Mouse (Mus musculus) fibroblast of lung, adult 2 months (primary cell): ENCODE measurements around the gene Cyp2d11.
"Not testable (repeated sequence)": the region's sequence is repeated elsewhere in the genome, so short reads cannot be mapped to it uniquely, and the experiment has no call there.

Source experiments
- DNase-seq: peaks from one replicate; pipeline ENCODE4 v3.0.0-alpha.2; 2011; ENCODE audit warnings: low read depth

Gene Cyp2d11

DNA sequence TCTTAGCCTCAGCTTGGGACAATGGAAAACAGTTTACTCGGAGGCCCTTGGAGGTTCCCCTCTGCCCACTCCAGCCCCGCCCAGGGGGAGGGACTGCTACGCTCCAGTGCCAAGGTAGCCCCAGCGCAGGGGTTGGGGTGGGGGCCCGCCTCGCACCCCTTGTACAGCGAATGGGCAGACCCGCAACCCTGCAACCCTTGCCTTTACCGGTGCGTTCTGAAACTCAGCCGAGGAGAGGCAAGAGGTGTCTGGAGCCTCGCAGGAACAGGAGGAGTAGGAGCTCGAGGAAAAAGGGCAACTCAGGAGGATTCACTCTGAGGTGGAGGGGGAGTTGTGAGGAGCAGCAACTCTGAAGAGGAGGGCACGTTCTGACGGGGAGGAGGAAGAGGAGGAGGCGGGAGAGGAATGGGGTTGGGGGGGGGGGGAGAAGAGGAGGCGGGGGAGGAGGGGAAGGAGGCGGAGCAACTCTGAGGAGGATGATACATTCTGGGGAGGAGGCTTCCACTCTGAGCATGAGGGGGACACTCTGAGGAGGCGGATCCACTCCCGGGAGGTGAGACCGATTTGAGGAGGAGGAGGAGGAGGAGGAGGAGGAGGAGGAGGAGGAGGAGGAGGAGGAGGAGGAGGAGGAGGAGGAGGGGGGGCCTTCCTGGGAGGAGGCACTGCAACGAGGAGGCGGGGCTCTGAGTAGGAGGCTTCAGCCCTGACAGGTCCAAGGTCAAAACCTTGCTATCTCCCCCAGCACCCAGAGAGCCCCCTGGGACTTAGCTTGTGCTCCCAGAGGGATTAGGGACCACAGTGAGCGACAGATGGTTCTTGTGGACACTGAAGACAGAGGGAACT, 13.7 kb downstream of the Cyp2d11 start, which contains the start of gene Cyp2d22:
Gene Cyp2d22, minus strand, starts transcription at position 390 of the 843 bp plus-strand sequence.
- no peak for DNase-seq

DNA sequence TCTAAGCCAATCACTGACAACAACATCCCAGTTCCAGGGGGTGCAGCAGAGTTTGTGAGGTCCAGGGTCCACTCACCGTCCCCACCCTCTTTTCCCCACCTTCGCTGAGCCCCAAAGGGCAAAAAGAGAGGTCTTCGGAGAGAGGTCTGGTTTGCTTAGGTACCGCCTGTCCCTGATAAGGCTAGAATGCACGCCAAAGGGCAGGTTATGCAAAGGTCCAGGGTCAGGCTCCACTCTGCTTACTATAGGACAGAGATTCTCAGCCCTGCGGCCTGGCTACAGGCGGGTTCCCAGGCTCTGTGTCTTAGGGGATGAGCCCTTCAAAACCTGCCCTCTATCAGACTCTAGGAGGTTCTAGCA, 14.3 kb downstream of the Cyp2d11 start:
- no peak for DNase-seq

DNA sequence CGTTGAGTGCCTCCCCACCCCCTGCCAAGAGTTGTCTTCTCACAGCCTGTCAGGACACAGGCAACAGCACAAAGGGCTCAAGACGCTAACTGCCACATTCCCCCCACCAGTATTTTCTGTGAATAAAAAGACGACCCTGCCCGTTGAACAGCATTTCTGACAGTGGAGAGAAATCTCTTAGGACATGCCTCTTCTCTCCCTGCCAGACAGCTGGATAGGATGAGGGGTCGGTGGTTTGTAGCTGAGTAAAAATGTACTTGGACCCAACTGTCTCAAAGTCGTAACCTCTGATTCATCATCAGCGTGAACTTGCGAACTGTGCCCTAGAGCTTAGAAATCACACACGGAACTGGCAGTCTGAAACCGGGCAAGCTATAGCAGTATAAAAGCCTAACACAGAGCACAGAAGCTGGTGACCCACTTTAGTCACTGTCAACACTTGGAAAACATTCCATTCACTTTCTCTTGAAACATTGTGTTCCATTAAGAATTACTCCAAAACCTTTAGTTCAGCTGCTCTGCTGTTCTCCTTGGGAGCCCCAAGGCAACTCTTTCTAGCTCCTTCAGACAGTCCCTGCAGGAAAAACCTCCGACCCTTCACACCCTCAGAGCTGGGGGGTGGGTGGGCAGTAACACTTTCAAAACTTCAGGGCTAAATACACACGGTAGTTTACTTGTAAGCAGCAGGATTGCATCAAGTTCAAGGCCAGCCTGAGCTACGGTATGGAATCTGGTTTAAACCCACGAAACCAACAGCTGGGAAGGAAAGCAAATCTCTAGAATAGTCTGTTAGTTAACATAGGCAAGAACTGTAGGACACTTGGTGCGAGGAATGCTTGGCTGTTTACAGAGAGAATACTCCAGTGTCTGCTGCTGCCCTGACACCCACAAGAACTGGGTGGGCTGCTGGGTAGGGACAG, 15.3 kb downstream of the Cyp2d11 start:
- DNase-seq: peak; percentile 72

DNA sequence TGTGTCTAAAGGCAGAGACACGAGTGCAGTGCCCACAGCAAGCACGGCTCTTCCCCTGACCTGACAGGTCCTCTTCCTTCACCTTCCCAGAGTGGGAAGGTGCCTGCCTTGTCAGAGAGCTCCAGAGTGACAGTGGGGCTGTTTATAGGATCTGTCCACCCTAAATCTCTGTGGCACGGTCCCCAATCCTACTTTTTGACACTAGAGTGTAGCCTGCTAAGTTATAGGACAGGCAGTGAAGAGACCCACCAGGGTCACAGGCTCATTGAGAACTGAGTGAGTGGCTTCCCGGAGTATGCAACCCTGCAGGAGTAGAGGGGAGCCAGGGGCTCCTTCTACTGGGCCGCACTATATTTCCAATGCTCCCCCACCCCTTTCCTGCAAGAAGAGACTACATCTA, 16.1 kb downstream of the Cyp2d11 start:
- no peak for DNase-seq

DNA sequence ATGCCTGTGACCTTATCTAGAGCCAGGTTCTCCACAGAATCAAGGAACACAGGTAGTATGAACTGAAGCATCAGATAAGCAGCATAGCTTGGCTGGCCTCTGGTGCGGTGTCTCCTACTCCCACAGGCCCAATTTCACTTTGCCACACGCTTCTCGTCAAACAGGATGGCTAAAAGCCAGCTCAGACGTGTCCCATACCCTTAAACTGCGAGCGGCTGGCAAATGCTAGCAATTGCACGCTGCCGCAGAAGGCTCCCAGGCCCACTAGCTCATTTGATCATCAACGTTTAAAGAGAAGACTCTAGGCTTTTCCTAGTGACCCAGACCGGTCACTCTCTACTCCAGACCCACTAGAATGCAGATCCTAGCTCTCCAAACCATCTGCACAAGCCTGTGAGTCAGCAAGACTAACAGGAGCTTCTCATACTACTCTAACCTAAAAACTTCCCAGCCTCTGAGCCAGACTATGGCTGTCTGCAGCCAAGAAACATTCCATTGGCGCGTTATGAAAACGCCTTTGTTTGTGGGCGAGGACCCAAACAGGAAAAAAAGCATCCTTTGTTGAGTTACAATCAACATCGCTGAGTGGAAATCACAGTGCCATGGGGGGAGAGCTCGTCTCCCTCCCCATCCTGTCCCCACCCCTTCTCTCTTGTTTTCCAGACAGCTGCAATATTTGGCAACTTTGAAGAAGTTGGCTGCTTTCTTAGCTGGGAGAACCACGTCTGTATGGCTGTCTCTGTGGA, 17.3 kb downstream of the Cyp2d11 start:
- peak; percentile 99 for DNase-seq

DNA sequence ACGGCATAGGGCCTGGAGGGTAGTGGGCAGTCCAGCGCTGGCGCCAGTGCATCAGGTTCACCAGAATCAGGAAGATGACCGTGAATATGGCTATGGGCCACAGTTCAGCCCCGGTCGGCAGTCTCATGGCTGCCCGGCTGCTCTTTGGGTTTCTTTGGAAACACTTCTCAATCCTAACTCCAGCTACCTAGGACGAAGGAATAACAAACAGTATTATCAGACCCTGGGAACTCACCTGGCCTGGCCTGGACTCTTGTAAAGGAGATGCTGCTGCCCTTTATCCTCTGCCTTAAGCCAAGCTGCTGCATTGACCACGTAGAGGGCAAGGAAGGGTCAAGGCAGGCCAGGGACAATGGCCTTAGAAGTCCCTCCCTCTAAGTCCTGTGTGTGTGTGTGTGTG, 18.0 kb downstream of the Cyp2d11 start:
- DNase-seq: no peak

DNA sequence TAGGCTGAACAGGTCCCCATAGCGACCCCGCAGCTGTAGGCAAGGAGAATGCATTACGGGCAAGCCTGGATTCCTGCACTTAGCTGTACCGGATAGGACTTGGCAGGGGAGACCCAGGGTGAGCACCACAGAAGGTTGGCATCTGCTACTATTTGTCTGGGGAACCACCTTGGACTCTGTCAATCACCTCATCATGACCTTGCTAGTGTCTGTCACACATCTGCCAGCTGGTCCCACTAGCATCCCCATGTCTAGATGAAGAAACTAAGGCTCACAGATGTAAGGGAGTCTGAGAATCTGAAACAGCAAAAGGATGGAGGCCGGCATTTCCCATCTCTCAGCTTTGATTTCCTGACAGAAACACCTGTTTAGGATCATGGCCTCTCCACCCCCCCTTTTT, 19.4 kb downstream of the Cyp2d11 start:
- no peak for DNase-seq

DNA sequence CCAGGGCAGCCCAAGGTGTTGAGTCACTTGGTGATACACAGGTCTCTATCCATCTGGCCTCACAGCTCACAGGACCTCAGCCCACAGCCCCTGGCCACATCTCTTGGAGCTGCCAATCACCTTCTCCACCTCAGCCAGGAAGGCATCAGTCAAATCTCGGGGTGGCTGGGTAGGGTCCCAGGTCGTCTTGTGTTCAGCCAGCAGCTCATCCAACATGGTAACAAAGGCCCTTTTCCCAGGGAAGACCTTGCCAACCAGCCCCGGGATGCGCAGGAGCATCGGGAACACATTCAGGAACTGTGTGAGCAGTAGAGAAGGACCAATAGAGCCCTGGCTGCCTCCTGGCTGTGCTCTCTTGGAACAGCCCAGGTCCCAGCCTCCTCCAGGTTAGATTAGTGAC, 20.8 kb downstream of the Cyp2d11 start:
- no peak for DNase-seq

DNA sequence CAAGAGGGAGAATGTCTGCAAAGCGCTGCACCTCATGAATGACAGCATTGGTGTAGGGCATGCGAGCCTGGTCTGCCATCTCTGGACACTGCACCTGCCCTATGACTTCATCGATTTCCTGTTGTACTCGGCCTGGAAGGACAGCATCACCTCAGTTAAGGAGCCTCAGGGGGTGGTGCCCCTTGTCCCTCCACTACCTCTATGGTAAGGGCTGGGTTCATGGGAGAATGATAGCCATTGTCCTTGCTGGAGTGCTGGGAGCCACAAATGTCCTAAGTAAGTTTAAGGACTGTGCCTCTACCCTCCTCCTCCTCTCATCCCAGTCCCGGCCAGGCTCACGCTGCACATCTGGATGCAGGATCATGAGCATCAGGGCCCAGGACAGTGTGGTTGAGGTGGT, 21.4 kb downstream of the Cyp2d11 start:
- no peak for DNase-seq

DNA sequence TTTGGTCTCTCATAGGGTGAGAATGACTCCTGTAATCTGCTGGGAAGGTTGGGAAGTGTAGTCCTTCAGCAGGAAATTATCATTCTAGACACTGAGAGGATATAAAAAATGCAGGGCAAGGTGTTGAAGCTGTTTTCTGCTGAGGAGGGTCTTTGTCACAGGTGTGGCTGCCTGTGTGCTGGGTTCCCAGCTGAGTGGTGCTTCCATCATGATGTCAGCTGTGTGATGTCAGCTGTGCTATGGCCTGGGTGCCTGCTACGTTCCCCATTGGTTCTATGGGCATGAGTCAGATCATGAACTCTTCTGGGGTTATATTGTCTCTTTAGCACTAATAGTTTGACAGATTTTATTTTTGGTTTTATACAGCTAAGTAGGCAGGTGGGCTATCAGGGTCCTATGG, 25.0 kb downstream of the Cyp2d11 start:
- DNase-seq: no peak

DNA sequence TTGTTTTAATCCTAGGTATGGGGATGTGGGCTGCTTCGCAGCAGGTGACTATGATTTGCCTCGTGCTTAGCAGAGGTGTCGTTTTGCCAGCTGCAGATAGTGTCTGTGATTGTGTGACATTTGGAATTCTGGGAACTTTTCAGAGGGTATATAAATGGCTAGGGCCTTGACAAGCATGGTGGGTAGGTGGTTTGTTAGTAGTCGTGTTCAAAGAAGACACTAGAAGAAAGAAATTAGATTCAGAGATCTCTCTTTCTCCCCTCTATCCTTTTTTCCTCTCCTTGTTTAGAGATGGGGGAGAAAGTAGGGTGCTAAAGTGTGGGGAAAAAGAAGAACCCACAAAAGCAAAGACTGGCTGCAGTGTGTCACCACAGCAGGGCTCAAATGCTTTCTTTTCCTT, 25.7 kb downstream of the Cyp2d11 start:
- DNase-seq: no peak

DNA sequence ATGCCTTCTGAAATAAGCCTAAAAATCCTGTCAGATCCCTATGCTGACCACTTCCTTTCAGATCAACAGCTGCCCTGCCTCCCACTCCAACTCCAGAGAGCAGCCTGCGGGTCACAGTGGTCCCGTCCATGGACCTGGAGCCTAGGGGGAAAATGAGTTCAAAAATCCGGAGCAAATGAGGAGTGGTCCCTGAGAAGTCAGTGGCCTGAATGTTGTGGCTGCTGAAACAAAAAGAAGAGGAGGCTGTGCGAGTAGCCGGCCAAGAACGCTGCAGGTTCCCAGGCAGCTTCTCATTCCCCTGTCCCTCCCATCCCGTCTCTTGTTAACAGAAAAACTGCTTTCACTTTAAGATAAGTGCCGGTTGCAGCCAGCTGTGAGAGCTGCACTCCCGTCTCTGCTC, 29.3 kb downstream of the Cyp2d11 start:
- not testable (repeated sequence) for DNase-seq

DNA sequence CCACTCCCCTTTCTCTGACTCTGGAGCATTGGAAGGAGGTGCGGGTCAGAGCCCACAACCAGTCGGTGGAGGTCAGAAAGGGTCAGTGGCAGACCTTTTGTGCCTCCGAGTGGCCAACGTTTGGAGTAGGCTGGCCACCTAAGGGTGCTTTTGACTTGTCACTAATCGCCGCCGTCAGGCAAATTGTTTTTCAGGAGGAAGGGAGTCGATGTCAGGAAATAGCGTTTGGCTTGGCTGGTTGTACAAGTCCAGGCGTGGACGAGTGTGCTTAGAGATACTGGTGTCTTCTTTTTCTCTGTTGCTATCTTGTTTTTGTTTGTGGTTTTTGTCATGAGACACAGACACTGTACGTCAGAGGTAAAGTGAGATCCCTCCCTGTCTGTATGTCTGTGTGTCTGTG, 30.0 kb downstream of the Cyp2d11 start:
- DNase-seq: not testable (repeated sequence)

DNA sequence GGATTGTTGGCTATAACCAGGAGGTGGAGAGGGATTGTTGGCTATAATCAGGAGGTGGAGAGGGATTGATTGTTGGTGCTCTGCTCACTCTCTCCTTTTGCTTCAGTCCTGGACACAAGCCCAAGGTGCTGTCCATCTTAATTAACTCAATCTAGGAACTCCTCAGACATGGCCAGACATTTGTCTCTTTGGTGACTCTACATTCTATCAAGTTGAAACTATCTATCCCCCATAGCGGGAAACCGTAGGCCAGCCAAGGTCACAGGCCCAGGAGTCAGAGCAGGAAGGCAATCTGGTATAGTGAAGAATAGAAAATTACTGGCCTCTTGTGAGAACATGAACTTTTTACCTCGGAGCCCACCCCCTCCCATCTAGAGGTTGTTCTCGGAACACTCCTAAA, 31.6 kb downstream of the Cyp2d11 start:
- no peak for DNase-seq

DNA sequence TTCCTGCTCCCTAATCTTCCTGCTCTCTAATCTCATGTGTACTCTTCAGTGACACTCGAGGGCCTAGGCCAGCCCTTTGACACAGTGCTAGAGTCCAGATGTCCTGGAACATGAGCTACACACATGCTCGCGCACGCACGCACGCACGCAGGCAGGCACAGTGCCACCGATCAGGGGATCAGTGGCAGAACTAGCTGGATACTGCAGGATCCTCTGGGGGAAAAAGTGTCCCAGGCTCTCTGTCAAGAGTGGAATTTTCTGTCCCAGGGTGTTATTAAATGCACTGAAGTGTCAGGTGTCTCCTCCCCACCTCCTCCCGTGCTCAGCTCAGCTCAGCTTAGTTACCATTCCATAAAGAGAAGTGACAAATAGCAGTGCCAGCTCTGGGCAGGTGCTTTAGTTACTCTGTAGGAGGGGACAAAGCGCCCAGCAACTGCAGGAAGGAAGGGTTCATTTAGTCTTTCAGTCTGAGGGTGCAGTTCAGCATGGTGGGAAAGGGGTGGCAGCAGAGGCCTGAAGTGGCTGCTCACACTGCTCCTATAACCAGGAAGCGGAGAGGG, 32.3 kb downstream of the Cyp2d11 start:
- DNase-seq: no peak

DNA sequence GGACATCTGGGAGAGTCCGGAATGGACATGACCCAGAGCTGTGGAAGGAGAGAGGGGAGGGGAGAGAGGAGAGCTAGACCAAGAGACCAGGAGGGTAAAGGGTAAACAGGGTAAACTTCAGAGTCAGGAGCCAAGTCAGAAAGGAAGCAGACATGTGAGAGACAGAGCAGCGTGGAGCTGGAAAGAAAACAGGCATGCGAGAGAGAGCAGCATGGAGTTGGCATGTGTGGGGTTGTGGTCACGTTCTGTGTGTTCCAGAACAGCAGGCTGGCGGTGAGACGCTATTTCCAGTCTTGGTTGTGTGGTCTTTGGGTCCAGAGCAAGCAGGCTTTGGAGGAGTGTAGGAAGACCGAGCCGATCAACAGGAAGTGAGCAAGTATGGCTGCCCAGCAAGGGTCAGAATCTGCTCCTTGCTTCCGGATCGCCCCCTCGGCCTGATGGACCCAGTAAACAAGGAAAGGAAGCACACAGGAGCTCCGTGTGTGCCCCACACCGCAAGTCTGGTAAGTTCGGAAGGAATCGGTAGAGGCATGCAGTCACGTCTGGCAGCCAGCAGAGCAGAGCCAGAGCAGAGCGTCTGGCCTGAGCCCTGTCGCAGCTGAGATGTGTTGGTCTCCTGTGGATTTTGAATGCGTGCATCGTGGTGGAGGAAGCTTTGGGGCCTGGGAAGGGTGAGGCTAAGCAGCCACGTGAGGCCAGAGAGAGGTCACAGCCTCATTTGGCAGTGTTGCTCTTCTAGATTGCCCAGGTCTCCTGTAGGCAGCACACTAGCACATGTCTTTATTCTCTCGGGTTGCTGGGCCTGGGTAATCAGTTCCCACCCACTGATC, 35.2 kb downstream of the Cyp2d11 start:
- DNase-seq: no peak

DNA sequence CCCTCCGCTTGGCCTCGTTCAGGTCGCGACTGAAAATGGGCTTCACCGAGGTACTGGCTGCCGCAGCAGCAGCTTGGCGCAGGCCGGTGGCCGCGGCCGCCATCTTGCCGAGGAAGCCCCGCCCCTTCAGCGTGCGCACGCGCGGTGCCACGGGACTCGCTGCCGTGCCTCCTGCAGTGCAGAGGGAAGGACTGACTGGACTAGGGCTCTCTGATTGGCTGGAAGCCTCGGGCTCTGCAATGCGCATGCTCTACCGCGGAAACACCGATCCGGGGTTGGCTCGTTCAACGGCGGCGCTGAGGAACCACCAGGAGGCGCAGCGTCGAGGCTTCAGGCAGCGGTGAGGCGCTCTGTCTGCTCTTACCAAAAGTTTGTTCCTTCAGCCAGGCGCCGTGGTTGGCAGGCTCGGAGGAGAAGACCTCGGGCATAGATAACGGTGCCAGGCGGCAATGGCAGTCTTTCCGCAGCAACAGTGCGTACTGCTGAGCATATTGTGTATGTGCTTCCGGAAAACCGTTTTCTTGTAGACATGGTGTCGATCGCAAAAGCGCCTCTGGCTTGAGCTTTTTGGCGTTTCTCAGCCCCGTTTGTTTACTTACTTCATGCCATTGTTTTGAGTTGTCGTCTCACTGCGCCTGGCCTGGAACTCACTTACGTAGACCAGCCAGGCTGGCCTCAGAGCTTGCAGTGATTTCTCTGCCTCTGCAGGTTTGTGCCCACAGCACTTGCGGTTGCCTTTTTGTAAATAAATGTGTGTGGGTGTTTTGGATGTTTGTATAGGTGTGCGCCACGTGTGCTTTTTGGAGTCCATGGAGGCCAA, 39.5 kb downstream of the Cyp2d11 start, which contains the start of gene Ndufa6:
Gene Ndufa6, minus strand, starts transcription at position 197 of the 820 bp plus-strand sequence.
- DNase-seq: peak; percentile 99

DNA sequence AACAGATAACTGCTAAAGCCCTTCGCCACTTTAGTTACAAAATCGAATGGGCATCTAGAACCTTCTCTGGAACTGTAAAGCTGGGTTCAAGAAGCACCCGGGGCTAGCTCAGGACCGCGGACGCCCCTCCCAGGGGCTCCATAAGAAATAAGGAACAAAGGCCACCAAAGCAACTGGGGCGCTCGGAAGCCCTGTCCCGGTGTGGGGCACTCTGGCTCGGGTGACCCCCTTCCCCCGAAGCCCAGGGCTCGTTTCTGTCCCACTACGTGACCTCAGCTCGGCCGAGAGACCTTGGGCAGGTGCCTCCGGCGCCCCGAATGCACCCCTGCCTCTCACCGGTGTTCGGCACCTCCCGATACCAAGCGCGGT, 40.1 kb downstream of the Cyp2d11 start:
- no peak for DNase-seq

DNA sequence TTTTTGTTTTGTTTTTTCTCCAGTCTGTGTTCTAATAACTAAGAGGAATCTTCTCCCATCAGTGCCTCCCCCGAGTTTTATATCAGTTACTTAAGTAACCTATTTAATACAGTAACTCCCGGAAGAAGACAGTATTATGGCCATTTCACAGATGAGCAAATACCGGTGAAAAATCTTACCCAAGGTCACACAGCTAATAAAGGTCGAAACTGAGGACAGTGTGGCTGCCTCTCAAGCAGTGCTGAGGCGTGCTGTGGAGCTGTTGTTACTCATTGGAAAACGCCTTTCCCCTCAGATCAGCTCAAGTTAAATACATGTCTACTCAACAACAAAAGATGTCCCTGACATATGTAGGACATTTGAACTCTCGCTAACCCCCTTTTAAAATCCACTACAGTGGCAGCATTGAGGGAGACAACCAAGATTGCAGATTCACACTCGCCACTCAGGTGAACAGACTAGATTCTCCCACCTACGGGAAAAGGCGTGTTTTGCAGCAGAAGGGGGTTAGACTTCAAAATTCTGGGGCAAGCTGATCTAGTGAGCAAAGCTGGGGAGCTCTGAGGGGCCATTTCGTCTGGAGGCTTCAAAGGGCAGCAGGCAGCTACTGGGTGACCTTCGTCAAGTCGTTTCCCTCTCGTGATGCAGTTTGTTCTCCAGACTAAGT, 40.6 kb downstream of the Cyp2d11 start:
- no peak for DNase-seq

DNA sequence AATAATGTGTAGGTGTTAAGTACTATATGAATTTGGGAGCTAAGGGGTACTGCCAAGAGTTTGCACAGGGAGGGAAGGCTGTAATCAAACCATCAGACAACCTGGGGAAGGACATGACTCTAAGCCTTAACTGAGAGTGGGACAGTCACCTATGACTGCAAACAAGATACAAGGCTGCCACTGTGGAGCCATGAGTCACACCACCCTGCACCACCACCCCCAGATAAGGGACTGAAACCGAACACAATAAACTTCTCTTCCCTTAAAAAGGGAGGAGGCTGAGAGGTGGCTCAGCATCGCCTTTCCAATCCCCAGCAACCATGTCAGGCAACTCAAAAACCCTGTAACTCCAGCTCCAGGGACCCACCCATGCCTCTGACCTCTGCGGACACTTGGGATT, 42.3 kb downstream of the Cyp2d11 start:
- no peak for DNase-seq
